Mouse (Mus musculus) ES-Bruce4 (cell line): ENCODE data around the gene Ubl4b. TPM values are rescaled to one million over a fixed set of nuclear protein-coding genes. Genes with fewer than 3 reads are reported as not detected.
A peak's percentile ranks its signal among the peaks of the same experiment; 100 is the strongest.

Experiments used
- H3K27ac ChIP-seq: 2 replicates; pipeline ENCODE4 v1.5.1; 2012; ENCODE audit warnings: low read length, inconsistent platforms; ENCODE audit not compliant: insufficient read depth
- H3K27me3 ChIP-seq: 2 replicates; pipeline ENCODE4 v1.6.1; 2012; ENCODE audit warnings: mild to moderate bottlenecking, low read length, inconsistent platforms; ENCODE audit not compliant: control insufficient read depth, poor library complexity, insufficient read depth, severe bottlenecking
- H3K36me3 ChIP-seq: 2 replicates; pipeline ENCODE4 v1.6.1; 2012; ENCODE audit warnings: inconsistent platforms, mild to moderate bottlenecking, low read length, moderate library complexity; ENCODE audit not compliant: control insufficient read depth, poor library complexity, insufficient read depth, severe bottlenecking
- H3K4me1 ChIP-seq: one replicate; pipeline ENCODE4 v1.8.1; 2011; ENCODE audit warnings: low read length; ENCODE audit not compliant: control insufficient read depth, insufficient read depth
- H3K4me3 ChIP-seq: 2 replicates; pipeline ENCODE4 v1.5.1; 2011; ENCODE audit warnings: low read depth, mild to moderate bottlenecking, low read length
- H3K9ac ChIP-seq: 2 replicates; pipeline ENCODE4 v1.6.1; 2012; ENCODE audit warnings: low read depth, mild to moderate bottlenecking, inconsistent platforms; ENCODE audit not compliant: poor library complexity, severe bottlenecking
- H3K9me3 ChIP-seq: replicated peaks from 2 replicates; pipeline ENCODE4 v1.6.1; 2012; ENCODE audit warnings: mild to moderate bottlenecking, low read length, inconsistent platforms; ENCODE audit not compliant: control insufficient read depth, poor library complexity, insufficient read depth, severe bottlenecking
- CTCF ChIP-seq: IDR thresholded peaks from one replicate; pipeline ENCODE4 v1.8.1; 2011; ENCODE audit warnings: low read depth, low read length
- EP300 ChIP-seq: IDR thresholded peaks from 2 replicates; pipeline ENCODE4 v1.6.1; 2011; ENCODE audit warnings: low read depth, low read length; ENCODE audit not compliant: insufficient read depth
- POLR2A ChIP-seq: IDR thresholded peaks from one replicate; pipeline ENCODE4 v1.8.1; 2011; ENCODE audit warnings: low read length; ENCODE audit not compliant: insufficient read depth
- polyA plus RNA-seq: library from polyadenylated mRNA; stranded (reverse); fragments of >200 nt; gene quantifications from 2 replicates; pipeline ENCODE4 v1.2.4, GENCODE M21; 2011; ENCODE audit warnings: low read depth; ENCODE audit not compliant: missing spikeins, insufficient read depth, insufficient read length

The Ubl4b gene
- polyA plus RNA-seq, result not detected in 2 replicates

GRCm38 (mm10) chr3:107554842-107555241 lies at the start of gene Ubl4b:
Gene Ubl4b, minus strand, starts transcription at chr3:107555073.
- no peak within 1 kb of the TSS for H3K9ac ChIP-seq
- no peaks in the 10 kb centered on the region for H3K36me3 ChIP-seq
- no peak within 1 kb of the TSS for H3K27ac ChIP-seq
- no peak for TF ChIP-seq POLR2A
- TF ChIP-seq EP300, result no peak
- H3K27me3 ChIP-seq, result no peaks in the 10 kb centered on the region
- no peaks in the 10 kb centered on the region for H3K4me1 ChIP-seq
- no peaks in the 10 kb centered on the region for H3K9me3 ChIP-seq
- H3K4me3 ChIP-seq, result no peak within 1 kb of the TSS

- no peaks in the 10 kb centered on the region for H3K4me1 ChIP-seq
- no peaks in the 10 kb centered on the region for H3K9me3 ChIP-seq
- no peak overlapping the region for H3K9ac ChIP-seq
- H3K36me3 ChIP-seq, result no peaks in the 10 kb centered on the region
- TF ChIP-seq POLR2A (no peak), EP300 (no peak)
- H3K27ac ChIP-seq, result no peak overlapping the region
- H3K27me3 ChIP-seq, result peaks cover 13% of the 10 kb centered on the region
- no peak overlapping the region for H3K4me3 ChIP-seq
Observed at GRCm38 (mm10) chr3:107600127-107600526, 45.3 kb upstream of the Ubl4b start.

- Histone ChIP-seq H3K4me1 (no peaks in the 10 kb centered on the region), H3K9ac (no peak overlapping the region), H3K4me3 (no peak overlapping the region)
Observed at GRCm38 (mm10) chr3:107597586-107598389, 42.9 kb upstream of the Ubl4b start.

GRCm38 (mm10) chr3:107597134-107597533 lies 42.3 kb upstream of the Ubl4b start:
- Histone ChIP-seq H3K4me1 (no peaks in the 10 kb centered on the region), H3K36me3 (no peaks in the 10 kb centered on the region), H3K9ac (no peak overlapping the region), H3K9me3 (no peaks in the 10 kb centered on the region), H3K27ac (no peak overlapping the region), H3K4me3 (no peak overlapping the region), H3K27me3 (peaks cover 21% of the 10 kb centered on the region)
- no peak for TF ChIP-seq CTCF
- no peak for TF ChIP-seq EP300
- TF ChIP-seq POLR2A, result no peak

More at GRCm38 (mm10) chr3:107597586-107598389, 42.9 kb upstream of the Ubl4b start:
- H3K27ac ChIP-seq, result no peak overlapping the region
- H3K27me3 ChIP-seq, result peaks cover 21% of the 10 kb centered on the region
- TF ChIP-seq POLR2A, result no peak
- no peak for TF ChIP-seq EP300
- TF ChIP-seq CTCF, result no peak
- no peaks in the 10 kb centered on the region for H3K36me3 ChIP-seq
- no peaks in the 10 kb centered on the region for H3K9me3 ChIP-seq

GRCm38 (mm10) chr3:107596559-107596958 lies 41.7 kb upstream of the Ubl4b start:
- Histone ChIP-seq H3K9ac (no peak overlapping the region), H3K27ac (no peak overlapping the region), H3K36me3 (no peaks in the 10 kb centered on the region), H3K9me3 (no peaks in the 10 kb centered on the region), H3K4me3 (peak overlapping the region; percentile 49; the same call in 1 of the 2 replicates), H3K4me1 (no peaks in the 10 kb centered on the region), H3K27me3 (peaks cover 21% of the 10 kb centered on the region)
- no peak for TF ChIP-seq POLR2A
- no peak for TF ChIP-seq EP300
- TF ChIP-seq CTCF, result no peak

- Histone ChIP-seq H3K9me3 (no peaks in the 10 kb centered on the region), H3K36me3 (no peaks in the 10 kb centered on the region), H3K4me1 (no peaks in the 10 kb centered on the region), H3K4me3 (peak overlapping the region; percentile 49), H3K27me3 (peaks cover 21% of the 10 kb centered on the region), H3K27ac (no peak overlapping the region), H3K9ac (no peak overlapping the region)
- TF ChIP-seq POLR2A, result no peak
- no peak for TF ChIP-seq CTCF
- no peak for TF ChIP-seq EP300
Observed at GRCm38 (mm10) chr3:107595938-107596461, 41.1 kb upstream of the Ubl4b start.
